Mouse (Mus musculus) adipocyte (in vitro differentiated cells): Measurements from ENCODE around the gene Lat2.
A peak's percentile ranks its signal among the peaks of the same experiment; 100 is the strongest.

Source experiments
- DNase-seq: peaks from one replicate; pipeline ENCODE4 v3.0.0-alpha.2; 2016; ENCODE audit warnings: low spot score

Gene Lat2

GRCm38 (mm10) chr5:134613727-134614126 is 1.1 kb downstream of the Lat2 start:
- no peak for DNase-seq

GRCm38 (mm10) chr5:134611810-134612521 is 2.9 kb downstream of the Lat2 start:
- no peak for DNase-seq

GRCm38 (mm10) chr5:134609916-134610643 is 4.7 kb downstream of the Lat2 start:
- no peak for DNase-seq

- DNase-seq = no peak
These were observed 7.7 kb downstream of the Lat2 start for GRCm38 (mm10) chr5:134607121-134607520.

- DNase-seq = no peak
These were observed 8.5 kb downstream of the Lat2 start for GRCm38 (mm10) chr5:134606314-134606713.

GRCm38 (mm10) chr5:134604376-134604775 is 10.4 kb downstream of the Lat2 start:
- DNase-seq = no peak

GRCm38 (mm10) chr5:134597711-134598110 is 17.1 kb downstream of the Lat2 start:
- no peak for DNase-seq

GRCm38 (mm10) chr5:134593093-134593492 is 21.7 kb downstream of the Lat2 start:
- no peak for DNase-seq

GRCm38 (mm10) chr5:134592026-134592581 is 22.7 kb downstream of the Lat2 start:
- DNase-seq = peak; percentile 37

GRCm38 (mm10) chr5:134589900-134590299 is 24.9 kb downstream of the Lat2 start:
- DNase-seq = no peak

- no peak for DNase-seq
These were observed 30.0 kb downstream of the Lat2 start for GRCm38 (mm10) chr5:134584798-134585197.

GRCm38 (mm10) chr5:134583884-134584213 is 31.0 kb downstream of the Lat2 start:
- no peak for DNase-seq

GRCm38 (mm10) chr5:134583006-134583883 is 31.6 kb downstream of the Lat2 start:
- DNase-seq = no peak

GRCm38 (mm10) chr5:134582221-134582907 is 32.5 kb downstream of the Lat2 start:
- peak; percentile 97 for DNase-seq

- DNase-seq = no peak
These were observed 33.7 kb downstream of the Lat2 start, which contains the start of gene Rfc2 for GRCm38 (mm10) chr5:134581146-134581545. Gene Rfc2 (plus strand): TSS chr5:134581366.

- no peak for DNase-seq
These were observed 35.7 kb downstream of the Lat2 start for GRCm38 (mm10) chr5:134579135-134579534.

- no peak for DNase-seq
These were observed 37.3 kb downstream of the Lat2 start for GRCm38 (mm10) chr5:134577534-134577933.

GRCm38 (mm10) chr5:134576517-134577220 is 38.2 kb downstream of the Lat2 start:
- DNase-seq = no peak

GRCm38 (mm10) chr5:134575833-134576232 is 39.0 kb downstream of the Lat2 start:
- DNase-seq = no peak

- no peak for DNase-seq
These were observed 42.2 kb downstream of the Lat2 start for GRCm38 (mm10) chr5:134572508-134573214.
